Mouse (Mus musculus): ENCODE data around the gene Cenpi. TPM values are rescaled to one million over a fixed set of nuclear protein-coding genes. Genes with fewer than 3 reads are reported as not detected.
A peak's percentile ranks its signal among the peaks of the same experiment; 100 is the strongest.

Gene Cenpi
- polyA plus RNA-seq, 1 experiment = 0.32 TPM

DNA sequence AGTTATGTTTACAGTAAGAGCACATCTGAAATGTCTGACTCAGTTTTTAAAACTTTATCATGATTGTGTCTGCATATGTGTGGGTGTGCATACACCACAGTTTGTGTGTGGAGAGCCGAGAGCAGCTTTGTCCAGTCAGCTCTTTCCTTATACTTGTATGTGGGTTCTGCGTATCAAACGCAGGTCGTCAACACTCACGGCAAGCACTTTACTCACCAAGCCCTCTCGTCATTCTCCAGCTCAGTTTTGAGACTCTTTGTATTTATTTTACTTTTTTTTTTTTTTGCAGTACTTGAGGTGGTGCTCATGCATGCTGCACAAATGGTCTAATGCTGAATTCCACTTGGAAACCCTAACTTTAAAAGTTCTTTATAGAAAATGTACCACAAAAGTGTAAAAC is 42.3 kb downstream of the Cenpi start:
- no peak for DNase-seq
- TF ChIP-seq POLR2A (IDR thresholded peaks at IDR 0.05; ENCODE audit: borderline replicate concordance, extremely low read depth, low read depth, low read length) = no peak
- no peak for TF ChIP-seq CTCF (IDR thresholded peaks at IDR 0.05; ENCODE audit: insufficient read depth, low read length)
- Histone ChIP-seq H3K4me3 (replicated peaks; ENCODE audit: extremely low read depth, low read depth, low read length) (no peak overlapping the region), H3K4me1 (ENCODE audit: control insufficient read depth, insufficient read depth, low read length) (no peaks in the 10 kb centered on the region)
- 85% methylated on average over 6 of the region's 6 CpGs for WGBS

DNA sequence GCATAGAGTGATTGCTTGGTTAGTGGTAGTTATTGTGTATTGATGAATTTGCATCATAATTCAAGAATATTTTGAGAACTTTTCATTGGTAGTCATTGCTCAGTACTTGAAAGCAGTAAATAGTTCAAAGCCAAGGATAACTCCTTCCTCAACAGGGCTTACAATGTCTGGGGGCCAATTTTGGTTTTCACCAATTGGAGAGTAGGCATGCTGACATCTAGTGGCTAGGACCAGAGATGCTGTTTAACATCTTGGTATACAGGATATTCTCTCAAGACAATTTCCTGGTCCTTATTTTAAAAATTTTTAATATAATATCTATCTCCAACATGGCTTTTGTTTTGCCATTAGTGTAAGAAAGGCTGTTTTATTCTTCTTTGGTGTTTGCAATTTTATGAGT is 46.0 kb downstream of the Cenpi start:
- no peaks in the 10 kb centered on the region for H3K4me1 ChIP-seq (ENCODE audit: control insufficient read depth, insufficient read depth, low read length)
- no peak for TF ChIP-seq CTCF (IDR thresholded peaks at IDR 0.05; ENCODE audit: insufficient read depth, low read length)
- TF ChIP-seq POLR2A (IDR thresholded peaks at IDR 0.05; ENCODE audit: borderline replicate concordance, extremely low read depth, low read depth, low read length) = no peak

GRCm38 (mm10) chrX:134359336-134359735 is 51.5 kb downstream of the Cenpi start:
- TF ChIP-seq POLR2A (IDR thresholded peaks at IDR 0.05; ENCODE audit: borderline replicate concordance, extremely low read depth, low read depth, low read length) (no peak), CTCF (IDR thresholded peaks at IDR 0.05; ENCODE audit: insufficient read depth, low read length) (no peak)
- H3K4me1 ChIP-seq (ENCODE audit: control insufficient read depth, insufficient read depth, low read length) = no peaks in the 10 kb centered on the region
- 65% methylated on average over 4 of the region's 4 CpGs for WGBS

More for the DNA sequence above, 46.0 kb downstream of the Cenpi start:
- no peak overlapping the region for H3K4me3 ChIP-seq (replicated peaks; ENCODE audit: extremely low read depth, low read depth, low read length)
- DNase-seq = no peak

DNA sequence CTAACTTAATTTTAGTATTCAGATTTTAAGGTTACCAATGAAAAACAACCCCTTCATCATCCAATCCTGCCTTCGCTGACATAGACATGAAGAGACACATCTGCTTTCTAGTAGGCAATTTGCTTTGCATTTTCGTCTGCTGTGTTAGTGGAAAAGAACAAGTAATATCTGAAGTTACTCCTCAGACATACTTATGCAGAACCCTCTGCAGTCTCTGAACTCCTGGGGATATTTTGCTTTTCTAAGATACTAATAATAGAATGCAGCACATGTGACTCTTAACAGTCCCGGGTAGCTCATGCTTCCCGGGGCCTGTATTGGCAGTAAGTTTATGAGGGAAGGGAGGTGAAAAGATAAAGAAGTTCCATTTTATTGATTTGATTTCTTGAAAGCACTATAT is 54.3 kb downstream of the Cenpi start:
- 82% methylated on average over 4 of the region's 4 CpGs for WGBS
- TF ChIP-seq CTCF (IDR thresholded peaks at IDR 0.05; ENCODE audit: insufficient read depth, low read length) = no peak
- no peak for TF ChIP-seq POLR2A (IDR thresholded peaks at IDR 0.05; ENCODE audit: borderline replicate concordance, extremely low read depth, low read depth, low read length)
- DNase-seq = no peak
- no peak overlapping the region for H3K4me3 ChIP-seq (replicated peaks; ENCODE audit: extremely low read depth, low read depth, low read length)
- H3K4me1 ChIP-seq (ENCODE audit: control insufficient read depth, insufficient read depth, low read length) = no peaks in the 10 kb centered on the region

More at GRCm38 (mm10) chrX:134359336-134359735, 51.5 kb downstream of the Cenpi start:
- no peak overlapping the region for H3K4me3 ChIP-seq (replicated peaks; ENCODE audit: extremely low read depth, low read depth, low read length)
- peak; percentile 64 for DNase-seq

DNA sequence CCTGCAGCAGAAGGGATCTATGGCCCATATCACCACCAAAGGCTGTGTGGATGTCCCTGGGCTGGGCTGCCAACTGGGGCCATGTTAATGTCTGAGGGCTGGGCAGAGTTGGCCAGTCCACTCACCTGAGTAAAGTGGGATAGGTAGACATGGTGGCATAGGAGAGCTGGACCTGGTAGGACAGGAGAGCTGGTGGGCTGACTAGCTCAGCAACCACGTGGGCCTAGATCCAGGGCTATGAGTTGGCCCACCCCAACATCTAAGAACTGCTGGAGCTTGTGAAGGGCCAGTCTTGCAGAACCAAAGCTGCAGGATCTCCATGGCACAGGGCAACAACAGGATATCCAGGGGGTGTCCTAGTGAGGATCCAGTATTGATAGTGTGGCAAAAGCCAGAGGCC is 57.5 kb downstream of the Cenpi start:
- no peak for DNase-seq
- 68% methylated on average over 1 of the region's 1 CpGs for WGBS
- Histone ChIP-seq H3K4me1 (ENCODE audit: control insufficient read depth, insufficient read depth, low read length) (no peaks in the 10 kb centered on the region), H3K4me3 (replicated peaks; ENCODE audit: extremely low read depth, low read depth, low read length) (no peak overlapping the region)
- no peak for TF ChIP-seq POLR2A (IDR thresholded peaks at IDR 0.05; ENCODE audit: borderline replicate concordance, extremely low read depth, low read depth, low read length)
- TF ChIP-seq CTCF (IDR thresholded peaks at IDR 0.05; ENCODE audit: insufficient read depth, low read length) = no peak

- DNase-seq = no peak
- WGBS = 79% methylated on average over 3 of the region's 3 CpGs
- H3K4me3 ChIP-seq (replicated peaks; ENCODE audit: extremely low read depth, low read depth, low read length) = no peak overlapping the region
- TF ChIP-seq CTCF (IDR thresholded peaks at IDR 0.05; ENCODE audit: insufficient read depth, low read length) = no peak
- TF ChIP-seq POLR2A (IDR thresholded peaks at IDR 0.05; ENCODE audit: borderline replicate concordance, extremely low read depth, low read depth, low read length) = no peak
- no peaks in the 10 kb centered on the region for H3K4me1 ChIP-seq (ENCODE audit: control insufficient read depth, insufficient read depth, low read length)
These were observed 58.7 kb downstream of the Cenpi start for GRCm38 (mm10) chrX:134366547-134366946.

DNA sequence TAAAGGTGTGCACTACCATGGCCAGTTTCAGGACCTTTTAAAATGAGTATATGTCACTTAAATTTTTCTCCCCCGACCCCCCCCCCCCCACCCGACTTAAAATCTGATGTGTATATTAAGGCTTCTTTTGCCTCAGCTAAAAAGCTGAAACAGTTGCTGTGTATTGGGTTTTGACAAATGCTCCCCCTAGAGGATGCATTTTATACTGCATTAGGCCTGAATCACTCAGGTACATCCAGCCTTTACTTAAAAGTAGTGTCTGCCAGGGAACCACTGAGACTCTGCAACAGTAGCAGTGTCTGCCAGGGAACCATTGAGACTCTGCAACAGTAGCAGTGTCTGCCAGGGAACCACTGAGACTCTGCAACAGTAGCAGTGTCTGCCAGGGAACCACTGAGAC is 63.4 kb downstream of the Cenpi start:
- Histone ChIP-seq H3K4me3 (replicated peaks; ENCODE audit: extremely low read depth, low read depth, low read length) (no peak overlapping the region), H3K4me1 (ENCODE audit: control insufficient read depth, insufficient read depth, low read length) (no peaks in the 10 kb centered on the region)
- no peak for DNase-seq
- TF ChIP-seq CTCF (IDR thresholded peaks at IDR 0.05; ENCODE audit: insufficient read depth, low read length) = no peak
- TF ChIP-seq POLR2A (IDR thresholded peaks at IDR 0.05; ENCODE audit: borderline replicate concordance, extremely low read depth, low read depth, low read length) = no peak
- 10% methylated on average over 2 of the region's 2 CpGs for WGBS

DNA sequence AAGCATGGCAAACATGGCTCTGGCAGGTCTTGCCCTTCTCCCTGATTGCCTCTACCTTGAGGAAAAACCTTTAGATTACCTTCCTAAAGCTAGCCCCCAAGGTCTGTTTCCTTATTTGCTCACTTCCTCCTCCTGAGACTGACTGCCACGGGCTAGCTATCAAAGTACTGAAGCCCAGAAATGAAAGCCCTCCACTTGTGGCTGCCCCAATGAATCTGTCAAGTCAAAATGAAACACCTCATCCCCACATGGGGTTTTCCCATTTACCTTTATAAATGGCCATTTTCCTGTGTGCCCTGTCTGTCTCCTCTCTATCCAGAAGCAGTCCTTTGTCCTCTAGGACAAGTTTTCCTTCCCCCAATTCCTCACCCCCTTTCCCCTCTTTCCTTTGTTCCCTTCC is 66.3 kb downstream of the Cenpi start:
- 57% methylated on average over 1 of the region's 1 CpGs for WGBS
- no peak overlapping the region for H3K4me3 ChIP-seq (replicated peaks; ENCODE audit: extremely low read depth, low read depth, low read length)
- no peak for TF ChIP-seq POLR2A (IDR thresholded peaks at IDR 0.05; ENCODE audit: borderline replicate concordance, extremely low read depth, low read depth, low read length)
- no peak for TF ChIP-seq CTCF (IDR thresholded peaks at IDR 0.05; ENCODE audit: insufficient read depth, low read length)
- DNase-seq = no peak
- H3K4me1 ChIP-seq (ENCODE audit: control insufficient read depth, insufficient read depth, low read length) = no peaks in the 10 kb centered on the region

DNA sequence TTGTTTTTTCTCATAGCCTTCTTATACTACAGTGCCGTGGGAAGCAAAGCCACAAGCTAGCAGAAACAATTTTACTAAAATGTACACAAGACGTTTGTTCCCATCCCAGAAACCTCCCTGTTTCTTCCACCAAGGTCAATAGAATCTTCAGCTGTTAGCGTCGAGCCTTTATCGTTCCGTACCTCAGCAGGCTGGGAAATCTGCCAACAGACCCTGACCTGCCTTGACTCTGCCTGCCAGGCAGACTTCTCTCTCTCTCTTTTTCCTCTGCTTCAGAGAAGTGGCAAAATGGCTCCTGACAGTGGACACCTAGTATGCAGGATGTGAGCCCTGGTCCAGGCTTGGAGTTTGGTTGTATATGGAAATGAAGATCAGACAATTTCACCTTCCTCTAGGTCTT is 77.0 kb downstream of the Cenpi start:
- Histone ChIP-seq H3K4me3 (replicated peaks; ENCODE audit: extremely low read depth, low read depth, low read length) (no peak overlapping the region), H3K4me1 (ENCODE audit: control insufficient read depth, insufficient read depth, low read length) (no peaks in the 10 kb centered on the region)
- WGBS = 74% methylated on average over 6 of the region's 6 CpGs
- DNase-seq = no peak
- no peak for TF ChIP-seq POLR2A (IDR thresholded peaks at IDR 0.05; ENCODE audit: borderline replicate concordance, extremely low read depth, low read depth, low read length)
- TF ChIP-seq CTCF (IDR thresholded peaks at IDR 0.05; ENCODE audit: insufficient read depth, low read length) = no peak

DNA sequence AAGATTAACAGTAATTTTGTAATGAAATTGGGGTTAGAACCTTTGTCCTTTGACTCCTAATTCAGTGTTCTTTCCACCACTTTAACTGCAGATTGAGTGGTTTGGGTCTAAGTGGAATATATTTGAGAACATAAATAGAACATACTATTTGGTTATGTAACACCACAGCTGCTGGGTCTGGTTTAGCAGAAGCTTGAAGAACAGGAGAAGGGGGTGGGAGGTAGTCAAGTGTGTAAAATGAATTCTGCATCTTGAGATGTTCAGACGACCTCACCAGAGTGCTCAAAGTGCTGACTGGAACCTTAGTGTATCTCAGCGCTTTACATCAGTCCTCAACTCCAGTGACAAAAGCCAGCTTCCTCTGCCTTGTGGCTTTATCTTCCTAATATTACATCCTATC is 91.1 kb downstream of the Cenpi start:
- WGBS = 61% methylated on average over 2 of the region's 2 CpGs
- Histone ChIP-seq H3K4me3 (replicated peaks; ENCODE audit: extremely low read depth, low read depth, low read length) (no peak overlapping the region), H3K4me1 (ENCODE audit: control insufficient read depth, insufficient read depth, low read length) (no peaks in the 10 kb centered on the region)
- no peak for TF ChIP-seq POLR2A (IDR thresholded peaks at IDR 0.05; ENCODE audit: borderline replicate concordance, extremely low read depth, low read depth, low read length)
- no peak for TF ChIP-seq CTCF (IDR thresholded peaks at IDR 0.05; ENCODE audit: insufficient read depth, low read length)
- no peak for DNase-seq
